Mouse (Mus musculus) neural tube, embryonic 11.5 days (tissue): ENCODE measurements around the gene AI837181. TPM values are rescaled to one million over a fixed set of nuclear protein-coding genes. Genes with fewer than 3 reads are reported as not detected.
A peak's percentile ranks its signal among the peaks of the same experiment; 100 is the strongest.

Experiments
- ATAC-seq: fragments of 200-750 bp; cut with Nextera tagmentation; 2 replicates; pipeline ENCODE4 v1.8.0; 2017; ENCODE audit warnings: moderate number of reproducible peaks, mild to moderate bottlenecking, moderate TSS enrichment, moderate library complexity; ENCODE audit not compliant: insufficient read depth, low FRiP score, low TSS enrichment
- DNase-seq: peaks from one replicate; pipeline ENCODE4 v3.0.0-alpha.2; 2015; ENCODE audit warnings: low spot score
- H3K27ac ChIP-seq: fragments of 300-500 bp; sonication (generic); 2 replicates; pipeline ENCODE4 v1.5.1; 2014; ENCODE audit warnings: low read depth, mild to moderate bottlenecking, low read length
- H3K27me3 ChIP-seq: fragments of 300-500 bp; sonication (generic); 2 replicates; pipeline ENCODE4 v1.6.1; 2014; ENCODE audit warnings: mild to moderate bottlenecking, low read length, mixed read lengths; ENCODE audit not compliant: control insufficient read depth, insufficient read depth
- H3K36me3 ChIP-seq: fragments of 300-500 bp; sonication (generic); 2 replicates; pipeline ENCODE4 v1.6.1; 2014; ENCODE audit warnings: mild to moderate bottlenecking, low read length, moderate library complexity, mixed read lengths; ENCODE audit not compliant: control insufficient read depth, insufficient read depth
- H3K4me1 ChIP-seq: fragments of 300-500 bp; sonication (generic); 2 replicates; pipeline ENCODE4 v1.6.1; 2014; ENCODE audit warnings: low read length, mixed read lengths; ENCODE audit not compliant: control insufficient read depth, insufficient read depth
- H3K4me2 ChIP-seq: fragments of 300-500 bp; sonication (generic); 2 replicates; pipeline ENCODE4 v1.6.1; 2014; ENCODE audit warnings: low read depth, mild to moderate bottlenecking, moderate library complexity
- H3K4me3 ChIP-seq: fragments of 300-500 bp; sonication (generic); 2 replicates; pipeline ENCODE4 v1.5.1; 2014; ENCODE audit warnings: low read depth, low read length
- H3K9ac ChIP-seq: fragments of 300-500 bp; sonication (generic); 2 replicates; pipeline ENCODE4 v1.6.1; 2014; ENCODE audit warnings: mild to moderate bottlenecking, low read length
- H3K9me3 ChIP-seq: fragments of 300-500 bp; sonication (generic); 2 replicates; pipeline ENCODE4 v1.6.1; 2016; ENCODE audit warnings: low read length; ENCODE audit not compliant: control insufficient read depth
- WGBS: fragments of 180-500 bp; shearing (Covaris S2); extraction: QIAGEN DNeasy Blood & Tissue Kit; methylation state at CpG from one replicate; pipeline ENCODE4 v1.1.7; 2014; 5-methylcytosine and 5-hydroxymethylcytosine counted together
- polyA plus RNA-seq: library from polyadenylated mRNA; unstranded; fragments of >200 nt; fragmentation: Nextera tagmentation; extraction: Ambion mirVana; gene quantifications from 2 replicates; pipeline ENCODE4 v1.2.1, GENCODE M21; 2014

Gene AI837181
- polyA plus RNA-seq, 1 experiment from 2014 or later = 39.9 TPM

DNA sequence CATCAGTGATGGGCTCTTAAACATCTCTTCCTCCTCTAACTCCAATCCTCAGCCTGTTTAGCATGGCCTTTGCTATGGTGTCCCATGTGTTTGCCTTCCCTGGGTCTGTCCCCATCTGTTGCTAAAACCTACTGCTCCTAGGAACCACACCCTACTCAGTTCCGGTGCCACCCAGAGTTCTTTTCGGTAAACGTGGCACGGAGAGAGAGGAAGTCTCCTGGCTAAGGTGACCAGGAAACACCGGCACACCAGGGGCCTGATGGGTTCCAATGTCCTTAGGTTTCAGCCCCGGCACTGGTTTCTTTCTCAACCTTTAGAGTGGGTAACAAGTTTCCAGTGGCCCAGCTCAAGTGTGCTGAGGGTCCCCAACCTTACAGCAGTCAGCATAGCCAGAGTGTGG, 4.4 kb upstream of the AI837181 start:
- Histone ChIP-seq H3K9ac (no peak overlapping the region), H3K9me3 (no peaks in the 10 kb centered on the region), H3K27ac (no peak overlapping the region), H3K27me3 (no peaks in the 10 kb centered on the region), H3K4me1 (peaks cover 10% of the 10 kb centered on the region), H3K4me2 (no peak overlapping the region), H3K36me3 (peaks cover 7% of the 10 kb centered on the region), H3K4me3 (no peak overlapping the region)
- WGBS = 97% methylated on average over 6 of the region's 6 CpGs
- DNase-seq = no peak
- no peak for ATAC-seq

DNA sequence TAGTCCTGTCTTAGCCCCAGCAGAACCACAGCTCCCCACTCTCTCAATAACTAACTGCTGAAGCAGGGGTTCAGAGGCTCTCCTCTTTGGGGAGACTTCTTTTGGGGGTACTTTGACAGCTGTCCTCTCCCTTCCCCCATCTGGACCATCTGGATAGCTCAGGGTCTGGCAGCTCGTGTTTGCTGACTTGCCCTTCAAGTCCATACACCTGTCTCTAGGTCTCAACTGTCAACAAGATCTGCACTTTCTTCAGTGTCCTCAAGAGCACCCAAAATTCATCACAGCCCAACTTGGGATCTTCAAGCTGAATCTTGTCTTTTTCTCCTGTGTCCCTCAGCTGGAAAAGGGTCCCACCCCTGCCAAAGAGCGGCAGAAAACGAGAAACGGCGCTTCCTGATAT, 3.2 kb upstream of the AI837181 start:
- Histone ChIP-seq H3K9me3 (no peaks in the 10 kb centered on the region), H3K27me3 (no peaks in the 10 kb centered on the region), H3K36me3 (peaks cover 11% of the 10 kb centered on the region), H3K4me2 (no peak overlapping the region), H3K4me3 (no peak overlapping the region), H3K27ac (no peak overlapping the region), H3K9ac (no peak overlapping the region), H3K4me1 (peaks cover 17% of the 10 kb centered on the region)
- 91% methylated on average over 5 of the region's 5 CpGs for WGBS
- DNase-seq (no peak), ATAC-seq (no peak)

GRCm38 (mm10) chr19:5422267-5422666, 2.7 kb upstream of the AI837181 start:
- H3K4me3 ChIP-seq = no peak overlapping the region
- no peak overlapping the region for H3K4me2 ChIP-seq
- H3K27me3 ChIP-seq = no peaks in the 10 kb centered on the region
- DNase-seq (no peak), ATAC-seq (no peak)
- WGBS = 90% methylated on average over 10 of the region's 10 CpGs
- H3K9ac ChIP-seq = no peak overlapping the region
- peaks cover 15% of the 10 kb centered on the region for H3K36me3 ChIP-seq
- no peak overlapping the region for H3K27ac ChIP-seq
- H3K9me3 ChIP-seq = no peaks in the 10 kb centered on the region
- H3K4me1 ChIP-seq = peaks cover 17% of the 10 kb centered on the region

DNA sequence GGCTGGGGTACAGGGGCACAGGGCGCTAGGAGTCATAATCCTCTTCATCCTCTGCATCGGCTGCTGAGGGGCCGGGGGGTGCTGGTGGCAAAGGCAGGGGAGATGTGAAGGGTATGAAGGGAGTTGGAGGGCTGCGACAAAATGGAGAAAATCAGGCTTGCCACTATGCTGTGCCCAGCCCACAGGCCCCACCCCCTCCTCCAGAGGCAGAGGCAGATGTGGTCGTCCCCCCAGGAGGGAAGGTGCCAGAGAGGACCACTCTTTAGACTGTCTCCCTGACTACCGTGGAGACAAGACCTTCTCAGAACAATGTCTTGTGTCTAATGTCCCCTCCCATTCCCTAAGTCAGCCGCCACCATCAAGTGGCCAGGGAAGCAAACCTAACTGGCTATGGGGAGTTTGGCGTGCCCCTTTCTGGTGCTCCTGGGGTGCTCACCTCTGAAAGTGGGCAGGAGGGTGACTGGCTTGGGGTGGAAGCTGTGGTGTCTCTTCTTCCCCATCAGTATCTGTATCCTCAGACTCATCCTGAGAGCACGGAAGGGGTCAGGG, 2.0 kb upstream of the AI837181 start:
- DNase-seq (no peak), ATAC-seq (no peak)
- WGBS = 74% methylated on average over 9 of the region's 9 CpGs
- H3K9me3 ChIP-seq = no peaks in the 10 kb centered on the region
- peaks cover 15% of the 10 kb centered on the region for H3K36me3 ChIP-seq
- no peak overlapping the region for H3K27ac ChIP-seq
- peaks cover 17% of the 10 kb centered on the region for H3K4me1 ChIP-seq
- H3K4me2 ChIP-seq = 0 out of 2 replicates have a peak overlapping the region, but pooled peaks have one; percentile 87
- H3K9ac ChIP-seq = no peak overlapping the region
- H3K27me3 ChIP-seq = no peaks in the 10 kb centered on the region
- peak overlapping the region; percentile 64; the same call in 1 of the 2 replicates for H3K4me3 ChIP-seq

DNA sequence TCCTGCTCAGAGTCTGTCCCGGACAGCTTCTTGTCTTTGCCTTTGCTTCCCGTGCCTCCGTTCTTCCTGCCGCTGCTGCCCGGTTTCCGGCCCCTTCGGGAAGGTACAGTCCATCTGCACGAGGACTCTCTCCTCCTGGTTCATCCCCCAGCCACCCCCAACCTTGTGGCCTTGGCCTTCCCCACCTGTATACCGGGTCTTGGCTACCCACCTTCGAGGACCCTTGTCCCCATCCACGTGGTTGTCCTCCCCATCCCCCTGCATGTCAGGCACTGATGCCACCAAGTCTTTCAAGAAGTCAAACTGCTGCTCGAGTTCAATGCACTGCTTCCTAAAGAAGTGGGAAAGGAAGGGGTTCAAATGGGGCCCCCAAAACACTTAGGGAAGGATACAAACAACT, 1.4 kb upstream of the AI837181 start:
- Histone ChIP-seq H3K4me1 (peaks cover 17% of the 10 kb centered on the region), H3K27me3 (no peaks in the 10 kb centered on the region), H3K27ac (no peak overlapping the region), H3K36me3 (peaks cover 15% of the 10 kb centered on the region), H3K9ac (peak overlapping the region; percentile 81), H3K4me3 (peak overlapping the region; percentile 64), H3K4me2 (peak overlapping the region; percentile 87), H3K9me3 (no peaks in the 10 kb centered on the region)
- DNase-seq (no peak), ATAC-seq (no peak)
- WGBS = 75% methylated on average over 12 of the region's 12 CpGs

DNA sequence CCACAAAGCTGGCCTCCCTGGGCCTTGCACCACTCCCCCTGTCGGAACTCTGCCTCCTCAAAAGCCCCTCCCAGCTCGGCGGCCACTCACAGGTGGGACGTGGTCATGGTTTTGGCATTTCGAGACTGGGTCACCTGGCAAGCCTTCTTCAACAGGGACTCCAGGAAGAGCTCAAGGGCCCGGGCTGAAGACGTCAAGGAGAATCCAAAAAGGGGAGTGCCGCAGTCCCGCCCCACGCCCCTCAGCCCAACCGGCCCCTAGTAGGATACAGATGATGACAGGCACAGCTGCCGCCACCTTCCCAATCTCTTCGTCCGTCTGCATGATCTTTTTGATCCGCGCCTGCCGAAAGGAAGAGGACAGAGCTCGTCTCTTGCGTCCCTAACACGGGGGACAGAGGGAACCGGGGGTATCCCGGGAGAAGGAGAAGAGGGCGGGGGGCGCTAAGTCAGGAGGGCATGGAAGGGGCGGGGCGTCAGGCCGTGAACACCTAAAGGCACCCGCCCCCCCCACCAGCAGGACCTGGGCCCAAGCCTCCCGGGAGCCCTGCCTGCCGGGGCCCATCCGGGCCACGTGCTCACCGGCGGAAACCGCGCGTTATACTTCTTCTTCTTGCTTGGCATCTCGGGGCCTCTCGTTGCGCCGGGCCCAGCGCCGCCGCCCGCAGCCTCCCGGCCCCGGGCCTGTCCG, 707 bp upstream of the AI837181 start:
- peaks cover 17% of the 10 kb centered on the region for H3K4me1 ChIP-seq
- peaks cover 15% of the 10 kb centered on the region for H3K36me3 ChIP-seq
- peak overlapping the region; percentile 64 for H3K4me3 ChIP-seq
- no peaks in the 10 kb centered on the region for H3K9me3 ChIP-seq
- peak; percentile 77 for DNase-seq
- peak overlapping the region; percentile 87 for H3K4me2 ChIP-seq
- ATAC-seq = peak; percentile 69
- WGBS = under 1% methylated on average over 35 of the region's 48 CpGs
- peak overlapping the region; percentile 81 for H3K9ac ChIP-seq
- H3K27me3 ChIP-seq = no peaks in the 10 kb centered on the region
- peak overlapping the region; percentile 80 for H3K27ac ChIP-seq

- no peak for ATAC-seq
- WGBS = 86% methylated on average over 18 of the region's 18 CpGs
- no peak overlapping the region for H3K27ac ChIP-seq
Observed at GRCm38 (mm10) chr19:5425906-5426565, 1.1 kb downstream of the AI837181 start.

DNA sequence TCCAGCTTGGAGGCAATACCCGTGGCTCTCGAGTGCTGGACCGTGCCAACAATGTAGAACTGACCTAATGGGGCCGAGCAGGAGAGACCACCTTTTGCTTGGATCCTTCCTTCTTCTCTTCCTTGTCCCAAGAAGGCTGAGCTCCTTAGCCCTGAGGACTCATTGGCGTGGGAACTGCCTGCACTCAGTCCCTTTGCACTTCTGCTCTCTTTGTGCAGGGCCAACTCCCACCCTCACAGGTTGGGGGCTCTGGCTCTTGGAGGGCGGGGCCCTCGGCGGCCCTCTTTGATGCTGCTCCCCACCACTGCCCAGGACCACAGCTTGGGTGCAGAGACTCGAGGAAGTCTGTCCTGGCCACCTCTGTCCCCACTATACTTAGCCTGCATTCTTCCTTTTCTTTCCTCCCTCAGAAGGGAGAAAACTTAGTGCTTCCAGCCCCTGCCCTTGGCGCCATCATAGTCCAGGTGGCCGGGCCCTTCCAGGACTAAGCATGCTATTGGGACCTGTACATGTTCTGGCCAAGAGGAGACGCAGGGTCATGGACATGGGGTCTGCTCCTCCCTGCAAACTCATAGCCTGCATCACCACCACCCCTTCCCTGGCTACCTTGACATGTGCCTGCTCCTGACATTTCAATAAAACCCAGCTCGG, 1.8 kb downstream of the AI837181 start:
- Histone ChIP-seq H3K9me3 (no peaks in the 10 kb centered on the region), H3K27me3 (no peaks in the 10 kb centered on the region), H3K4me2 (no peak overlapping the region), H3K9ac (no peak overlapping the region), H3K4me3 (no peak overlapping the region), H3K4me1 (peaks cover 17% of the 10 kb centered on the region), H3K36me3 (peaks cover 10% of the 10 kb centered on the region), H3K27ac (no peak overlapping the region)
- no peak for DNase-seq
- ATAC-seq = no peak
- WGBS = 89% methylated on average over 13 of the region's 13 CpGs

More at GRCm38 (mm10) chr19:5425906-5426565, 1.1 kb downstream of the AI837181 start:
- Histone ChIP-seq H3K4me1 (peaks cover 17% of the 10 kb centered on the region), H3K9ac (peak overlapping the region; percentile 75), H3K36me3 (peaks cover 10% of the 10 kb centered on the region), H3K4me3 (peak overlapping the region; percentile 64), H3K9me3 (no peaks in the 10 kb centered on the region), H3K4me2 (peak overlapping the region; percentile 75), H3K27me3 (no peaks in the 10 kb centered on the region)
- DNase-seq = no peak
